Mouse (Mus musculus) CH12.LX (cell line): ENCODE measurements around the gene Defb35.

Experiments
- CTCF ChIP-seq, 2 experiments: IDR thresholded peaks in 1 of 2; conservative IDR thresholded peaks in 1 of 2; 2 replicates each; pipeline ENCODE4 v1.5.1; 2011 to 2012; ENCODE audit warnings: low read depth in 2 of 2, low read length in 2 of 2, improper control_type of control experiment in 1 of 2, inconsistent platforms in 1 of 2, mild to moderate bottlenecking in 1 of 2, moderate library complexity in 1 of 2
- USF1 ChIP-seq: IDR thresholded peaks from 2 replicates; pipeline ENCODE4 v1.6.1; 2014; ENCODE audit warnings: low read depth, mild to moderate bottlenecking, inconsistent platforms, low read length, improper control_type of control experiment

DNA sequence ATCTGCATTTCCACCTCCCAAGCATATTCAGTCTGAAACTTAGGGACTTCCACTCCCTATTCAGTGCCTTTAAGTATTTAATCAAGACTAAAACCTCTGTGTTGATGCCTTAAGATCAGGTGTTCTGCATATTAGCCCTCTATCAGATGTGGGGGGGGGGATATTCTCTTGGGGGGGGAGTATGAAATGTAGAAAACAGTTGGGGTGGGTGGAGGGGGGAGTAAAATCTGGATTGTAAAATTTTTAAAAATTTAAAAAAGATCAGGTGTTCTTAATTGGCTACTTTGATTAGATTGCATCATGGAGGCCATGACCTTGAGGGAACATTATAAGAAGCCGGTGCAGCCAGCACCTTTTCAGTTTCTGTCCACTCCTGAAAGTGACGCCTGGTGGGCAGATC lies 20.3 kb downstream of the Defb35 start, which contains the start of gene Fam90a1a:
- TF ChIP-seq USF1 (no peak), CTCF (conservative IDR thresholded peaks at IDR 0.05 in 1 of 2, IDR thresholded peaks at IDR 0.05 in 1 of 2; ENCODE audit: low read depth in 2 of 2, low read length in 2 of 2) (no peak)
